Mouse (Mus musculus) ES-Bruce4 (cell line): ENCODE results near the gene Itga9.

Source experiments
- CTCF ChIP-seq: IDR thresholded peaks from one replicate; pipeline ENCODE4 v1.8.1; 2011; ENCODE audit warnings: low read depth, low read length
- EP300 ChIP-seq: IDR thresholded peaks from 2 replicates; pipeline ENCODE4 v1.6.1; 2011; ENCODE audit warnings: low read depth, low read length; ENCODE audit not compliant: insufficient read depth
- POLR2A ChIP-seq: IDR thresholded peaks from one replicate; pipeline ENCODE4 v1.8.1; 2011; ENCODE audit warnings: low read length; ENCODE audit not compliant: insufficient read depth

- TF ChIP-seq CTCF: no peak
- TF ChIP-seq EP300: no peak
- TF ChIP-seq POLR2A: no peak
Observed at GRCm38 (mm10) chr9:118678759-118679158, 72.3 kb downstream of the Itga9 start.
